Mouse (Mus musculus): Measurements from ENCODE around the gene Cacna1a. TPM values are rescaled to one million over a fixed set of nuclear protein-coding genes. Genes with fewer than 3 reads are reported as not detected.

The Cacna1a gene
- total and polyA plus RNA-seq, 3 experiments, result 3.2 to 5.1 TPM; not detected in 1

DNA sequence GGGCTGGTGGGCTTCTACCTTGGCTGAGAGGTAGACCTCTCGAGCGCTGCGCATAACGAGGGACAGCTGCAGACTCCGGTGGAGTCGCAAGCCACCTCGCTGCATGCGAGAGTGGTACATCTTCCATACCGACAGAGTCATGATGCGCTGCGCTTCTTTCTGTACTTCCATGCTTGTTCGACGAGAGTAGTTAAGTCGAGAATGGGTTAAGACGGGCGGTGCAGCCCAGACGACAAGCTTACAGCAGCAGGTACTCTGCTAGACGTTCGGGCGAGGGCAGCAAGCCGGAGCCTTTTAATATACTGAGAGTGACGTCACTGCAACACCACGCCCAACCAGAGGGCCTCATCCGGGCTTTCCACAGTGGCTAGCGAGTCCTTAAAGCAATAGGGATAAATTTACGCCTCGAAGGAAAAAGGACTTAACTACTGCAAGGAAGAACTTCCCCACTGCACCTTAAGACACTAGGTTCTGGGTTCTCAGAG, 274.4 kb downstream of the Cacna1a start, which contains the start of gene Ier2:
TSS of gene Ier2 (minus strand) at position 272 of the 485 bp plus-strand sequence.
- peaks cover 52% of the 10 kb centered on the region for H3K79me2 ChIP-seq (ENCODE audit: control insufficient read depth, insufficient read depth, low read length, poor library complexity)
- DNase-seq (ENCODE audit: low read depth, low spot score), result peak; percentile 97
- no peaks in the 10 kb centered on the region for H3K27me3 ChIP-seq (ENCODE audit: control insufficient read depth in 1 of 2, insufficient read depth in 2 of 2, low read length in 2 of 2)
- H3K9me3 ChIP-seq (replicated peaks; ENCODE audit: insufficient read depth, low read length), result no peaks in the 10 kb centered on the region
- H3K36me3 ChIP-seq (ENCODE audit: control insufficient read depth in 1 of 2, insufficient read depth in 2 of 2, low read length in 2 of 2), result peaks cover 0 to 19% of the 10 kb centered on the region in 2 experiments; a peak in 2 of 4 replicates
- peak within 1 kb of the TSS; percentile 67 to 93 for H3K4me3 ChIP-seq (ENCODE audit: control insufficient read depth in 1 of 2, insufficient read depth in 1 of 2, low read depth in 2 of 2, low read length in 2 of 2)
- H3K9ac ChIP-seq (ENCODE audit: control insufficient read depth, low read depth, low read length, poor library complexity, severe bottlenecking), result peak within 1 kb of the TSS; percentile 88
- peaks cover 2 to 28% of the 10 kb centered on the region in 2 experiments for H3K4me1 ChIP-seq (ENCODE audit: control insufficient read depth in 1 of 2, insufficient read depth in 2 of 2, low read length in 2 of 2)
- peak within 1 kb of the TSS; percentile 95 for H3K27ac ChIP-seq (ENCODE audit: control insufficient read depth, low read depth, low read length)
- TF ChIP-seq SMC3 (IDR thresholded peaks at IDR 0.05; ENCODE audit: low read depth, low read length), result no peak
- peak; percentile 58; the same call in 1 of the 2 replicates for TF ChIP-seq MEF2A (IDR thresholded peaks at IDR 0.05; ENCODE audit: extremely low read depth, insufficient replicate concordance, low read depth, low read length, poor library complexity, severe bottlenecking)
- TF ChIP-seq TBP (IDR thresholded peaks at IDR 0.05; ENCODE audit: low read depth, low read length), result peak; percentile 99
- no peak for TF ChIP-seq USF1 (IDR thresholded peaks at IDR 0.05; ENCODE audit: low read depth, low read length)
- no peak; the same call in 1 of the 2 replicates for TF ChIP-seq KAT2A (conservative IDR thresholded peaks at IDR 0.05; ENCODE audit: low read depth, low read length)
- TF ChIP-seq GATA1 (IDR thresholded peaks at IDR 0.05; ENCODE audit: low read depth, low read length), result no peak
- TF ChIP-seq ZMIZ1 (IDR thresholded peaks at IDR 0.05; ENCODE audit: low read depth, low read length), result peak; percentile 100
- 0 out of 2 replicates have a peak, but pooled peaks have one; percentile 59 for TF ChIP-seq JUND (IDR thresholded peaks at IDR 0.05; ENCODE audit: low read depth, low read length)
- TF ChIP-seq RCOR1 (IDR thresholded peaks at IDR 0.05; ENCODE audit: low read depth, low read length), result no peak
- peak; percentile 81 for TF ChIP-seq HCFC1 (IDR thresholded peaks at IDR 0.05; ENCODE audit: low read depth, low read length)
- TF ChIP-seq NRF1 (IDR thresholded peaks at IDR 0.05; ENCODE audit: insufficient read depth, low read depth, low read length, poor library complexity, severe bottlenecking), result no peak
- no peak for TF ChIP-seq TAL1 (IDR thresholded peaks at IDR 0.05; ENCODE audit: low read length)
- no peak for TF ChIP-seq UBTF (IDR thresholded peaks at IDR 0.05; ENCODE audit: borderline replicate concordance, insufficient read depth, low read depth, low read length)
- no peak for TF ChIP-seq ZC3H11A (IDR thresholded peaks at IDR 0.05; ENCODE audit: low read depth, low read length)
- no peak for TF ChIP-seq ZKSCAN1 (IDR thresholded peaks at IDR 0.05; ENCODE audit: low read depth, low read length)
- no peak for TF ChIP-seq MAFK (IDR thresholded peaks at IDR 0.05; ENCODE audit: borderline replicate concordance, low read depth, low read length)
- TF ChIP-seq POLR2A (IDR thresholded peaks at IDR 0.05; ENCODE audit: control insufficient read depth in 1 of 2, insufficient read depth in 1 of 2, low read depth in 1 of 2, low read length in 2 of 2, poor library complexity in 1 of 2), result peak; percentile 99 to 100
- TF ChIP-seq ELF1 (IDR thresholded peaks at IDR 0.05; ENCODE audit: low read depth, low read length), result peak; percentile 68
- no peak for TF ChIP-seq CTCF (IDR thresholded peaks at IDR 0.05 in 2 of 3, conservative IDR thresholded peaks at IDR 0.05 in 1 of 3; ENCODE audit: control insufficient read depth in 1 of 3, insufficient read depth in 1 of 3, low read depth in 2 of 3, low read length in 3 of 3, poor library complexity in 1 of 3, severe bottlenecking in 1 of 3)
- TF ChIP-seq CHD1 (IDR thresholded peaks at IDR 0.05; ENCODE audit: low read depth, low read length), result no peak; the same call in 1 of the 2 replicates
- no peak for TF ChIP-seq BHLHE40 (IDR thresholded peaks at IDR 0.05; ENCODE audit: borderline replicate concordance, low read depth, low read length)
- peak; percentile 75 for TF ChIP-seq TCF12 (IDR thresholded peaks at IDR 0.05; ENCODE audit: low read depth, low read length)
- no peak for TF ChIP-seq GABPA (IDR thresholded peaks at IDR 0.05; ENCODE audit: low read depth, low read length)
- no peak for TF ChIP-seq MYB (IDR thresholded peaks at IDR 0.05; ENCODE audit: low read depth, low read length)
- TF ChIP-seq E2F4 (IDR thresholded peaks at IDR 0.05; ENCODE audit: borderline replicate concordance, low read depth, low read length), result peak; percentile 70; the same call in 1 of the 2 replicates
- TF ChIP-seq RAD21 (IDR thresholded peaks at IDR 0.05; ENCODE audit: low read depth, low read length), result no peak
- no peak for TF ChIP-seq EP300 (IDR thresholded peaks at IDR 0.05; ENCODE audit: low read depth in 1 of 2, low read length in 2 of 2)
- TF ChIP-seq USF2 (IDR thresholded peaks at IDR 0.05; ENCODE audit: borderline replicate concordance in 1 of 2, insufficient read depth in 1 of 2, low read depth in 1 of 2, low read length in 2 of 2), result no peak
- TF ChIP-seq POLR2AphosphoS5 (IDR thresholded peaks at IDR 0.05; ENCODE audit: borderline replicate concordance, low read depth, low read length), result peak; percentile 99
- TF ChIP-seq ZNF384 (IDR thresholded peaks at IDR 0.05; ENCODE audit: low read depth, low read length), result no peak
- peak; percentile 95 for TF ChIP-seq SIN3A (IDR thresholded peaks at IDR 0.05; ENCODE audit: low read length)
- peak; percentile 80; the same call in 1 of the 2 replicates for TF ChIP-seq MAZ (IDR thresholded peaks at IDR 0.05; ENCODE audit: low read depth, low read length)
- TF ChIP-seq POLR2AphosphoS2 (IDR thresholded peaks at IDR 0.05; ENCODE audit: low read length), result peak; percentile 100
- peak; percentile 100 for TF ChIP-seq NELFE (IDR thresholded peaks at IDR 0.05; ENCODE audit: low read depth, low read length)
- TF ChIP-seq MXI1 (IDR thresholded peaks at IDR 0.05; ENCODE audit: low read depth, low read length), result peak; percentile 63; the same call in 1 of the 2 replicates
- TF ChIP-seq CHD2 (IDR thresholded peaks at IDR 0.05; ENCODE audit: low read length), result no peak
- peak; percentile 83 for TF ChIP-seq ETS1 (IDR thresholded peaks at IDR 0.05; ENCODE audit: low read depth, low read length)

All from MEL (cell line).